Mouse (Mus musculus) right cerebral cortex, adult 2 months (tissue): ENCODE data around the gene Tmem72.

Source experiments
- DNase-seq, 2 experiments: peaks; one replicate each; pipeline ENCODE4 v3.0.0; 2021 to 2022; ENCODE audit warnings: low spot score in 2 of 2

Tmem72 gene

GRCm38 (mm10) chr6:116679563-116680288, 37.0 kb downstream of the Tmem72 start:
- DNase-seq: no peak

GRCm38 (mm10) chr6:116677321-116677720, 39.4 kb downstream of the Tmem72 start:
- no peak for DNase-seq

GRCm38 (mm10) chr6:116676355-116676913, 40.3 kb downstream of the Tmem72 start:
- DNase-seq: no peak

GRCm38 (mm10) chr6:116674283-116674886, 42.3 kb downstream of the Tmem72 start:
- DNase-seq: no peak

GRCm38 (mm10) chr6:116673471-116674282, 43.0 kb downstream of the Tmem72 start, which contains the start of gene Rassf4:
Gene Rassf4, minus strand, starts transcription at chr6:116673952.
- peak; percentile 54 to 69 for DNase-seq

GRCm38 (mm10) chr6:116672349-116672748, 44.4 kb downstream of the Tmem72 start:
- no peak for DNase-seq

GRCm38 (mm10) chr6:116671768-116672167, 44.9 kb downstream of the Tmem72 start:
- DNase-seq: no peak

GRCm38 (mm10) chr6:116671031-116671430, 45.7 kb downstream of the Tmem72 start:
- DNase-seq: no peak

GRCm38 (mm10) chr6:116670144-116670543, 46.6 kb downstream of the Tmem72 start:
- DNase-seq: no peak

- DNase-seq: no peak
These were observed 47.8 kb downstream of the Tmem72 start for GRCm38 (mm10) chr6:116668682-116669470.

- no peak for DNase-seq
These were observed 49.3 kb downstream of the Tmem72 start for GRCm38 (mm10) chr6:116667382-116667781.

- no peak for DNase-seq
These were observed 49.8 kb downstream of the Tmem72 start for GRCm38 (mm10) chr6:116666892-116667291.

GRCm38 (mm10) chr6:116666085-116666750, 50.5 kb downstream of the Tmem72 start:
- DNase-seq: no peak

GRCm38 (mm10) chr6:116664830-116665229, 51.9 kb downstream of the Tmem72 start:
- DNase-seq: no peak

- DNase-seq: no peak
These were observed 52.7 kb downstream of the Tmem72 start for GRCm38 (mm10) chr6:116664031-116664430.

- no peak for DNase-seq
These were observed 53.3 kb downstream of the Tmem72 start for GRCm38 (mm10) chr6:116663364-116663763.

- peak; percentile 70 to 77 for DNase-seq
These were observed 62.8 kb downstream of the Tmem72 start for GRCm38 (mm10) chr6:116653684-116654454.

- no peak for DNase-seq
These were observed 63.5 kb downstream of the Tmem72 start for GRCm38 (mm10) chr6:116653191-116653590.

- DNase-seq: no peak
These were observed 65.1 kb downstream of the Tmem72 start for GRCm38 (mm10) chr6:116651437-116652118.
